Mouse (Mus musculus) lung, embryonic 15.5 days (tissue): ENCODE measurements around the gene Fgfr2. TPM values are rescaled to one million over a fixed set of nuclear protein-coding genes. Genes with fewer than 3 reads are reported as not detected.
A peak's percentile ranks its signal among the peaks of the same experiment; 100 is the strongest.

Source experiments
- ATAC-seq: fragments of 200-750 bp; cut with Nextera tagmentation; 2 replicates; pipeline ENCODE4 v1.8.0; 2017; ENCODE audit warnings: moderate number of reproducible peaks, borderline replicate concordance; ENCODE audit not compliant: low FRiP score, low TSS enrichment; ENCODE audit errors: extremely low read depth
- H3K27ac ChIP-seq: fragments of 300-500 bp; sonication (generic); 2 replicates; pipeline ENCODE4 v1.5.1; 2015; ENCODE audit warnings: moderate library complexity, mild to moderate bottlenecking, inconsistent platforms
- H3K27me3 ChIP-seq: fragments of 300-500 bp; sonication (generic); 2 replicates; pipeline ENCODE4 v1.6.1; 2015; ENCODE audit warnings: inconsistent platforms
- H3K36me3 ChIP-seq: fragments of 300-500 bp; sonication (generic); 2 replicates; pipeline ENCODE4 v1.6.1; 2015; ENCODE audit warnings: inconsistent platforms
- H3K4me1 ChIP-seq: fragments of 300-500 bp; sonication (generic); 2 replicates; pipeline ENCODE4 v1.6.1; 2015; ENCODE audit warnings: inconsistent platforms
- H3K4me2 ChIP-seq: fragments of 300-500 bp; sonication (generic); 2 replicates; pipeline ENCODE4 v1.6.1; 2015; ENCODE audit warnings: inconsistent platforms, mild to moderate bottlenecking, moderate library complexity
- H3K4me3 ChIP-seq: fragments of 300-500 bp; sonication (generic); 2 replicates; pipeline ENCODE4 v1.5.1; 2015; ENCODE audit warnings: mild to moderate bottlenecking, inconsistent platforms
- H3K9ac ChIP-seq: fragments of 300-500 bp; sonication (generic); 2 replicates; pipeline ENCODE4 v1.6.1; 2015; ENCODE audit warnings: inconsistent platforms
- H3K9me3 ChIP-seq: fragments of 300-500 bp; sonication (generic); 2 replicates; pipeline ENCODE4 v1.6.1; 2016; ENCODE audit warnings: inconsistent platforms
- WGBS: fragments of 180-500 bp; shearing (Covaris S2); methylation state at CpG from one replicate; pipeline ENCODE4 v1.1.7; 2015; 5-methylcytosine and 5-hydroxymethylcytosine counted together
- polyA plus RNA-seq: library from polyadenylated mRNA; unstranded; fragments of >200 nt; fragmentation: Nextera tagmentation; extraction: Ambion mirVana; gene quantifications from 2 replicates; pipeline ENCODE4 v1.2.1, GENCODE M21; 2015

Fgfr2 gene
- polyA plus RNA-seq, 1 experiment from 2014 or later, result 160 TPM

GRCm38 (mm10) chr7:130857973-130858372 is 2265.2 kb downstream of the Fgfr2 start:
- no peak overlapping the region for H3K4me2 ChIP-seq
- no peak overlapping the region for H3K4me3 ChIP-seq
- peaks cover 39% of the 10 kb centered on the region for H3K4me1 ChIP-seq
- ATAC-seq, result no peak
- no peaks in the 10 kb centered on the region for H3K36me3 ChIP-seq
- H3K27me3 ChIP-seq, result no peaks in the 10 kb centered on the region
- H3K27ac ChIP-seq, result no peak overlapping the region
- WGBS, result 55% methylated on average over 6 of the region's 6 CpGs
- no peak overlapping the region for H3K9ac ChIP-seq
- no peaks in the 10 kb centered on the region for H3K9me3 ChIP-seq

- Histone ChIP-seq H3K4me3 (no peak overlapping the region), H3K4me1 (peaks cover 18% of the 10 kb centered on the region), H3K9me3 (no peaks in the 10 kb centered on the region), H3K4me2 (no peak overlapping the region), H3K27me3 (no peaks in the 10 kb centered on the region), H3K27ac (no peak overlapping the region), H3K9ac (no peak overlapping the region), H3K36me3 (no peaks in the 10 kb centered on the region)
- 27% methylated on average over 3 of the region's 3 CpGs for WGBS
- ATAC-seq, result no peak
These were observed 2267.5 kb downstream of the Fgfr2 start for GRCm38 (mm10) chr7:130855681-130856080.

GRCm38 (mm10) chr7:130854684-130855292 is 2268.4 kb downstream of the Fgfr2 start:
- H3K27me3 ChIP-seq, result no peaks in the 10 kb centered on the region
- no peak overlapping the region for H3K4me2 ChIP-seq
- H3K9me3 ChIP-seq, result no peaks in the 10 kb centered on the region
- no peaks in the 10 kb centered on the region for H3K36me3 ChIP-seq
- H3K27ac ChIP-seq, result peak overlapping the region; percentile 5
- WGBS, result 47% methylated on average over 4 of the region's 4 CpGs
- no peak overlapping the region for H3K4me3 ChIP-seq
- no peak overlapping the region for H3K9ac ChIP-seq
- ATAC-seq, result peak; percentile 63
- H3K4me1 ChIP-seq, result peaks cover 16% of the 10 kb centered on the region; the same call in 1 of the 2 replicates

- peaks cover 8% of the 10 kb centered on the region; the same call in 1 of the 2 replicates for H3K4me1 ChIP-seq
- H3K4me3 ChIP-seq, result no peak overlapping the region
- no peaks in the 10 kb centered on the region for H3K27me3 ChIP-seq
- no peak overlapping the region for H3K4me2 ChIP-seq
- no peak for ATAC-seq
- 70% methylated on average over 17 of the region's 17 CpGs for WGBS
- no peak overlapping the region for H3K27ac ChIP-seq
- no peaks in the 10 kb centered on the region for H3K9me3 ChIP-seq
- H3K9ac ChIP-seq, result no peak overlapping the region
- H3K36me3 ChIP-seq, result no peaks in the 10 kb centered on the region
These were observed 2275.9 kb downstream of the Fgfr2 start for GRCm38 (mm10) chr7:130847164-130847718.

GRCm38 (mm10) chr7:130839380-130840100 is 2283.6 kb downstream of the Fgfr2 start:
- no peaks in the 10 kb centered on the region for H3K9me3 ChIP-seq
- no peak overlapping the region for H3K27ac ChIP-seq
- H3K4me2 ChIP-seq, result no peak overlapping the region
- no peak overlapping the region for H3K4me3 ChIP-seq
- H3K27me3 ChIP-seq, result no peaks in the 10 kb centered on the region
- 86% methylated on average over 12 of the region's 12 CpGs for WGBS
- no peak overlapping the region for H3K9ac ChIP-seq
- ATAC-seq, result no peak
- H3K4me1 ChIP-seq, result peaks cover 28% of the 10 kb centered on the region
- H3K36me3 ChIP-seq, result no peaks in the 10 kb centered on the region

GRCm38 (mm10) chr7:130838658-130839025 is 2284.5 kb downstream of the Fgfr2 start:
- 68% methylated on average over 3 of the region's 3 CpGs for WGBS
- H3K27ac ChIP-seq, result peak overlapping the region; percentile 13
- no peaks in the 10 kb centered on the region for H3K27me3 ChIP-seq
- H3K36me3 ChIP-seq, result no peaks in the 10 kb centered on the region
- no peak overlapping the region for H3K4me2 ChIP-seq
- no peak overlapping the region for H3K9ac ChIP-seq
- no peaks in the 10 kb centered on the region for H3K9me3 ChIP-seq
- H3K4me3 ChIP-seq, result no peak overlapping the region
- no peak for ATAC-seq
- peaks cover 28% of the 10 kb centered on the region for H3K4me1 ChIP-seq

- 0 out of 2 replicates have a peak, but pooled peaks have one; percentile 37 for ATAC-seq
- Histone ChIP-seq H3K4me3 (no peak overlapping the region), H3K4me1 (peaks cover 28% of the 10 kb centered on the region), H3K4me2 (no peak overlapping the region), H3K27ac (peak overlapping the region; percentile 13), H3K9me3 (no peaks in the 10 kb centered on the region), H3K36me3 (no peaks in the 10 kb centered on the region), H3K9ac (no peak overlapping the region), H3K27me3 (no peaks in the 10 kb centered on the region)
- WGBS, result 46% methylated on average over 12 of the region's 12 CpGs
These were observed 2285.1 kb downstream of the Fgfr2 start for GRCm38 (mm10) chr7:130837941-130838657.

GRCm38 (mm10) chr7:130836066-130836465 is 2287.1 kb downstream of the Fgfr2 start:
- no peaks in the 10 kb centered on the region for H3K36me3 ChIP-seq
- 65% methylated on average over 9 of the region's 9 CpGs for WGBS
- peaks cover 28% of the 10 kb centered on the region for H3K4me1 ChIP-seq
- H3K4me3 ChIP-seq, result no peak overlapping the region
- no peak overlapping the region for H3K9ac ChIP-seq
- H3K9me3 ChIP-seq, result no peaks in the 10 kb centered on the region
- no peaks in the 10 kb centered on the region for H3K27me3 ChIP-seq
- H3K4me2 ChIP-seq, result no peak overlapping the region
- no peak overlapping the region for H3K27ac ChIP-seq
- ATAC-seq, result no peak

GRCm38 (mm10) chr7:130834958-130835861 is 2287.9 kb downstream of the Fgfr2 start:
- Histone ChIP-seq H3K4me2 (peak overlapping the region; percentile 28), H3K36me3 (no peaks in the 10 kb centered on the region), H3K27ac (peak overlapping the region; percentile 74), H3K4me1 (peaks cover 28% of the 10 kb centered on the region), H3K9me3 (no peaks in the 10 kb centered on the region), H3K9ac (no peak overlapping the region), H3K4me3 (no peak overlapping the region), H3K27me3 (no peaks in the 10 kb centered on the region)
- peak; percentile 5; the same call in 1 of the 2 replicates for ATAC-seq
- WGBS, result 9% methylated on average over 18 of the region's 18 CpGs

- Histone ChIP-seq H3K4me1 (peaks cover 28% of the 10 kb centered on the region), H3K4me2 (peak overlapping the region; percentile 28), H3K9ac (no peak overlapping the region), H3K27me3 (no peaks in the 10 kb centered on the region), H3K36me3 (no peaks in the 10 kb centered on the region), H3K27ac (peak overlapping the region; percentile 74; the same call in 1 of the 2 replicates), H3K4me3 (no peak overlapping the region), H3K9me3 (no peaks in the 10 kb centered on the region)
- ATAC-seq, result peak; percentile 94
- 20% methylated on average over 21 of the region's 21 CpGs for WGBS
These were observed 2288.9 kb downstream of the Fgfr2 start for GRCm38 (mm10) chr7:130834299-130834698.

- 82% methylated on average over 5 of the region's 5 CpGs for WGBS
These were observed 2291.6 kb downstream of the Fgfr2 start for GRCm38 (mm10) chr7:130831586-130831985.

More at GRCm38 (mm10) chr7:130831586-130831985, 2291.6 kb downstream of the Fgfr2 start:
- no peak overlapping the region for H3K4me2 ChIP-seq
- no peaks in the 10 kb centered on the region for H3K9me3 ChIP-seq
- ATAC-seq, result no peak
- no peak overlapping the region for H3K4me3 ChIP-seq
- H3K27me3 ChIP-seq, result no peaks in the 10 kb centered on the region
- no peak overlapping the region for H3K9ac ChIP-seq
- no peaks in the 10 kb centered on the region for H3K36me3 ChIP-seq
- H3K27ac ChIP-seq, result no peak overlapping the region
- peaks cover 18% of the 10 kb centered on the region for H3K4me1 ChIP-seq
